Mouse (Mus musculus) CH12F3 (cell line): ENCODE measurements around the gene Hoxd8.

ENCODE experiments used
- in situ Hi-C: fragments of 300-500 bp; cut with MboI; formaldehyde crosslinking; loops from 2 replicates; pipeline ENCODE4 v1.14.3; 2020; ENCODE audit warnings: low sequenced_read_pairs

Gene Hoxd8

GRCm38 (mm10) chr2:74740311-74741091, 36.1 kb downstream of the Hoxd8 start:
- in situ Hi-C loops = no loop called here

GRCm38 (mm10) chr2:74741252-74741978, 37.0 kb downstream of the Hoxd8 start:
- in situ Hi-C loops = no loop called here

DNA sequence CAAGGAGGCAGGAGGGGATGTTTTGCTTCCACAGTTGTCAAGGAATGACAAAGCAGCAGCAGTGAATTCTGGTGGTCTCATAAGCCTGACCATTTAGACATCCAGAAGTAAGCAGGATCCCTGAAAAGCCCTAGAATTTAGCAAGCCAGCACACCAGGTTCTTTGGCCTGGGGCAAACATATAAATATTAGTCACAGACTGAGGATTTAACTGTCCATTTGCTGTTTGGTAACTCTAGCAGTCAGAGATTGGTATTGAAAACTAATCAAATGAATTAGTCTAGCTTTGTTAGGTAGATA, 37.5 kb downstream of the Hoxd8 start:
- in situ Hi-C loops = no loop called here

DNA sequence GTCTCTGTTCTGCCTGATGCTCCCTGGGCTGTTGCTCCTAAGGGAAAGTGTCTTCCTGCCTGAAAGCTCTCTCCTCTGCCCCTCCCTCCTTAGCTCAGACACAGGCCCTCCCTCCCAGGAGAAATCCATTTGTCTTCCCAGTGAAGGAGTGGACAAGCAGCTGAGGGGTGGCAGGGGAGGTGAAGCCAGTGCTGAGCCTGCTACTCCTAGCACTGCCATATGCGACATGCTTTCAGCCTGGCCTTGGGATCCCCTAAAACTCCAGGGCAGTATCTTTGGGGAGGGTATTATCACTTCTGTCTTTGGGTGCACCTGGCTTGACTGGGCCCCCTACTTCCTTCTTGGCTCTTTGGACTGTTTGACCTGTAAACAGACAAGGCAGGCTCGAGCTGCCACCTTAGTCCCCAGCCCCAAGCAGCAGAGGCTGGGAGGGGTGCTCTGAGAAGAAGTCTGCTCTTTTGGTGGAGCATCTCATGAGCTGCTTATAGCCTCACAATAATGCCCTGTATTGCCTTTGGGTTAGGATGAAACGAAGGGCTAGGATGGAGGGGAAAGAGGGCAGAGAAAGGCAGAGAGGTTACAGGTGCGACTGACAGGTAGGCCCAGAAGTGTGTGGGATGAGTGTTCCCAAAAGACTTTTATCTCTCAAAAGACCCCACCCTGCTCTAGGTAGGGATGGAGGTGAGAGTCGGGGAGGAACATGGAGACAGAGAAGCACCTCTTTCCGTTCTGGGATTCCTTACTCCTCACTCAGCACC, 41.3 kb downstream of the Hoxd8 start:
- in situ Hi-C loops = no loop called here

GRCm38 (mm10) chr2:74746298-74746921, 42.0 kb downstream of the Hoxd8 start:
- in situ Hi-C loops = no loop called here

GRCm38 (mm10) chr2:74747006-74747405, 42.6 kb downstream of the Hoxd8 start:
- in situ Hi-C loops = no loop called here

DNA sequence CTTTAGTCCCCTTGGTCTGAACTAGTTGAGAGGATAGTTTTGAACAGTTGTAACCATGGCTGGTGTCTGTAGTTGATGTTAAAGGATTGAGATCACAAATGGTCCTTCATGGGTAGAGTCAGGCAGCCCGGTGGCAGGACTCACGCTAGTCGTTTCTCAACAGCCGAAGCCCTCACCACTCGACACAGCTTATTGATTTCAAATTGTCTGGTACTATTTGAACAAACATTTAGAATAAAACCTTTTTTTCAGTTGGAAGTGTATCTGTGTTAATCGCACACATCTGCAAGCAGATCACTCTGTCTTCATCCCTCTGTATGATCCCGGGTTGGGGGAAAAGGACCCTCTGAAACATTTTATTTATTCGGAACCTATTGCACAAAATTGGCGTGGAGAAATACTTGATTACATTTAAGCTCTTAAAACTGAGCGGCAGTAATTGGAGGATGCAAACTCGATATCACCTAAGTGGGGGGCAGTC, 43.3 kb downstream of the Hoxd8 start:
- in situ Hi-C loops = no loop called here

DNA sequence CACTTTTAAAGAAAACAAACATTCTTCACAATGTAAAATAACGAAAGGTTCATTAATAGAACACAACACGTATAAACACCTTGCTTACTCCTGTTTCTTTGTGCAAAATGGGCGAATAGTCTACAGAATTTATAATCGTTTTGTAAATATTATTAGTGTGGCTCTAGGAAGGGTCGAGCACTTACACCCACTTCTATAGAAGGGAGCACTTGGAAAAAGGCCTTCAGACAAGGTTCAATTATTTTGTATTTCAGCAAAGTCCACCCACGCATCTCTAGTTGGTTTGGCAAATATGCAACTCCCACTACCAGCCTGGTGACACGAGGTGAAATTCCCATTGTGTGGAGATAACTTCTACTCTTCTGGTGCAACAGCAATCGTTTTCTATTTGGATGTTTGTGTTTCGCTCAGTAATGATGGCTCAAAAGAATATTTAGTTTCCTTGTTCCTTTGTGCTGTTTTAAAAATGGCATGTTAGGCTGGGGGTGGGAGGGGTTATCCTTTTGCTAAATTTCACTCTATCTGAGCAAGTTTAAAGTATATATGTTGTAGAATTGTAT, 44.1 kb downstream of the Hoxd8 start:
- in situ Hi-C loops = no loop called here

GRCm38 (mm10) chr2:74749337-74750121, 45.1 kb downstream of the Hoxd8 start:
- in situ Hi-C loops = no loop called here

DNA sequence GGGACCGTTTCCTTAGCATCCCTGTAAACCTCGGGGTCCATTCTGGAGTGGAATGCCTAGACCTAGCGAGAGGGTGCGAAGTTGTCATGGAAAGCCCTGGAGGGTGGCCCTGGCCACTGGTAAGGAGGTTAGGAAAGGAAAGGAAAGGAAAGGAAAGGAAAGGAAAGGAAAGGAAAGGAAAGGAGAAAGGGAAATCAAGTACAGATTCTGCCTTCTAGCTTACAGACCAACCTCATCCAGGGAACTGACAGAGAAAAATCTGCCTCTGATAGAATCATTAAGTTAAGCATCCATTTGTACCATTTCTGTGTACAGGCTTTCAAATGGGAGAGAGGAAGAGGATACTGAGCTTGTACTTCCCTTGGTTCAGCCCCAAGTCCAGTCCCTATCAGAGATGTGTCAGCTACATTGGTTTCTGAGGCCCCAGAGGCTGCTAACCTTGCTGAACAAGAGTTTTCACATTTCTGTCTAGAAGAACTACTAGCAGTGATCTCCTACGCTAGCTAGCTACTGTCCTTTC, 46.4 kb downstream of the Hoxd8 start:
- in situ Hi-C loops = no loop called here

DNA sequence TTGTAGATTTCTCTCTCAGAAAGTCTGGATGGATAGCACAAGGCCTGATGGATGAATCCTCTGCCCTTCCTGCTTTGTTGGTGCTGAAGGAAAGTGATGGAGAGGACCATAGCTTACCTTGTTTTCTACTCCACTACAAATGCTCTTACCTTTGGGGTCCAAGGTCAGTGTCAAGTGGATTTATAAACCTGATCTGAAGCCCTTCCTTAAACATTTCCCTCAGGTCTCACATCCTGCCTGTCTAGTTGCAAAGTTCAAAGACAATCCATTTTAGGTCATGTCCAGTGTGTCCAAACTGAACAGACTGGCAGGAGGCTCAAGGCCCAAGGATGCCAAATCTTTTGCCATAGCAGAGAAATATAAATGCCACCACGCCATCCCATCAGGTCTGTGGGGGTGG, 47.4 kb downstream of the Hoxd8 start:
- in situ Hi-C loops = no loop called here

- in situ Hi-C loops = no loop called here
Observed at GRCm38 (mm10) chr2:74752431-74753174, 48.2 kb downstream of the Hoxd8 start.

- in situ Hi-C loops = no loop called here
Observed at GRCm38 (mm10) chr2:74753175-74753523, 48.7 kb downstream of the Hoxd8 start.

- in situ Hi-C loops = no loop called here
Observed at GRCm38 (mm10) chr2:74753711-74754110, 49.3 kb downstream of the Hoxd8 start.
